Mouse (Mus musculus) inflammation-experienced regulatory T-cells, adult 6 months (primary cell): ENCODE measurements at regions not wholly inside any gene's neighbourhood (a gene's known extent, or its start where the extent isn't known, plus 50 kb on each side); places are given as distances from the start of the nearest gene placed in this dataset.

Source experiments
- ATAC-seq: one replicate; pipeline ENCODE4 v1.8.0; 2017

- no peak for ATAC-seq
Observed at GRCm38 (mm10) chr10:17372905-17373304, 350.1 kb upstream of the Cited2 start.

DNA sequence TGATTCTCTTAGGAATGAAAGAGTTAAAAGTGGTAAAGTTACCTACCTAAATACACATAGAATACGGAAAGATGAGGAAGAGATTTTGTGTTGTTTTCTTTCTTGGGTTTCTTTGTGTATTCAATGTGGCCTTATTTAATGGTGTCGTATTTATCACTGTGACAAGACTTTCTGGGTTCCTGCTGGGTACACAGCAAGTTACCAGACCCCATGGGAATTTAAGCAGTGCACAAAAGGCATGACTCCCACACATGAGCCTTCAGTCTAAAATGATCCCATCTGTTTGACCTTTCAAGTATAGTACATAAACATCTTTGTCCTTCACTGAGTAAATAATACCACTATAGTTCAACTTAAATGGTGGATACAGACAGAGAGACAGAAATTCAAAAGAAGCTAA lies 349.0 kb upstream of the Cited2 start:
- ATAC-seq: no peak

DNA sequence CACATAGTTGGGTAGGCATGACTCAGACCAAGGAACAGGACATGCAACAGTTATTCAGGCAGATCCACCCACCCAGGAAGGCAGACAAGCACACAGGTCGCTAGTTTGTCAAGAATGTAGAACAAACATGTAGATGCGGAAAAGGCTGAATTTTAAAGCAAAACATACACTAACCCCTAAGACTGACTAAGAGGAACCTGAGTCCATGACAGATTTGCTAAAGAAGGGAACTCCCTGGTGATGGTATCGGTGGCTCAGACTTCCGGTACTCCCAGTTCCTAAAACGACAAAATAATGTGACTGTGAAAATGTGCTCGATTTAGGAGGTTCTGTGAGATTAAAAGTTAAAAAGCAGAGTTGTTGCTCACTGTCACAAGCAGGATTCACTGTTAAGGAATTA lies 340.0 kb upstream of the Cited2 start:
- ATAC-seq: no peak

DNA sequence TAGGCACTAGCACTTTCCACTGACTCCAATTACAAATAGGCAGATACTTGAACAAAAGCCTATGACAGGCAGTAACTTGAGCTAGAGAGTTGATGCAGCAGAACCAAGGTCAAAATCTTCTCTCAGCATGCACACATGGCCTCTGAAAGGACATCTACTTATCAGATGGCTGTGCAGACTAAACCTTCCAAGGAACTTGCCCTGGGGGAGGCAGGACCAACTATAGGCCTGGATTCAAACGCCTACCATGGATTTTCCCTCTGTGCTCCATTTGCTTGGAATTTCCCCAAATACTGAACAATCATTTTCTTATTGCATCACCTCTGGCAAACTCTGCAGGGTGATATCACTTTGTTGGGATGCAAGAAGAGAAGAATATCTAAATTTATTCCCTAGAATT lies 337.8 kb upstream of the Cited2 start:
- no peak for ATAC-seq

DNA sequence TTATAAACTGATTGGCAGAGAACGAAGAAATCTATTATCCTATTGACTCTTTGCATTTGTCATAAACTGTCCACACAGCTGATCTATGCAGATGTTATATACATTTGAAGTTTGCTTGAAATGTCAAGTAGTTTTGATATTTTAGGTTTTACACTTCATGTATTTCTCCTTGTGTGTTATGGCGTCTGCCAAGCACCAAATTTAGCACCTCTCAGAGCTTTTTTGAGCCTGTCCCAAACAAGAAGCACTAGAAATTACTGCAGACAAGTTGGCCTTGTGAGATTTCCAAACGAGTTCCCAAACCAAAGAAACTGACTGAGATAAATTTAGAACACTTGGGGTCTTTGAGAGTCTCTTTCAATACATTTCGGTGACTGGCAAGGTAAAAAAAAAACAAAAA lies 335.7 kb upstream of the Cited2 start:
- ATAC-seq: no peak

- ATAC-seq: no peak
Observed at GRCm38 (mm10) chr10:17395495-17396224, 327.4 kb upstream of the Cited2 start.

GRCm38 (mm10) chr10:17403899-17404298 lies 319.1 kb upstream of the Cited2 start:
- ATAC-seq: no peak

DNA sequence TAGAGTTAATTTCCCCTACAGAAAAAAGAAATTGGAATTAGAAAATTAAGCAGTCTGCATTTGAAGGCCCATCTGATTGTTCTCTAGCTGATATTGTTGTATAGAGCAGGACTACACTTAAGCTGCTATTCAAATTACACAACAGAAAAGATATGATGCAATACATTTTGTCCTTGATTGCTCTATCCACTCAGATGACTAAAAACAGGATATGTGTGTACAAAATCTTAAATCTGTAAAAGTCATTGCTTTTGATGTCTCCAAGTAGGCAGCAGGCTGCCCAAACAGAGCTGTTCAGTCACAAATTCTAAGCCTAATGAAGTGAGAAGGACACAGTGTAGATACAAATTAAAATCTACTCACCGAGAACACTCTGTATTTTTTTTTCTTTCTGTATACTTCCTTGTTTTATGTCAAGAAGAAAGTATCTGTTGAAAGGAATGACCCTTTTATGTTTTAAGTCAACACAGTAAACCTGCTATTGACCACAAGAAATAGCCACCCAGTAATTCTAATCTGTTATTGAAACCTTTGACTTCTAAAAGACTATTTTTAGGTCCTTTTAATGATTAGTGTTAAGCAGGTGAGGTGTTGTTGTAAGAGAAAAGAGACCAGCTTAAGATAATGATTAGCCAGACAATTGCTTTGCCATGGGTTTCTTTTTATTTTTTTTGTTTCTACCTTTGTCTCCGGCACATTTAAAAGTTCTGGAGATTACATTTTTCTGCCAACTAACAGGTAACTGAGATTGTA lies 315.0 kb upstream of the Cited2 start:
- ATAC-seq: no peak

DNA sequence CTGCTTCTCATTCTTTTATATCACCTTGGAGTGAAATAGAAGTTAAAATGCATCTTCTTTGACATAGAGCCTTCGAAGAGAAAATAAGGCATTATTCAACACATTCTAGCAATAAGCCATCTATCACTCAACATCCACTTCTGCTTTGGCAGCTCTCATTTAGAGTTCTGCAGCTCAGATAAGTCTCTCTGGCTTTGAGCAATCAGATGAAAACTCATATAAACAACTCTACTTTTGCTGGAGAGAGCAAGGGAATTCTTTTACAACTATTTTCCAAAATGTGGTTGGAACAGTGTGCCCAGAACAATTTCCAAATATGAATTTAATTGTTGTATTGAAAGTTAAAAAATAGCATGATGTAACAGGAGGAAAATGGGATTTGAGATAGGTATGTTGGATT lies 314.2 kb upstream of the Cited2 start:
- no peak for ATAC-seq

DNA sequence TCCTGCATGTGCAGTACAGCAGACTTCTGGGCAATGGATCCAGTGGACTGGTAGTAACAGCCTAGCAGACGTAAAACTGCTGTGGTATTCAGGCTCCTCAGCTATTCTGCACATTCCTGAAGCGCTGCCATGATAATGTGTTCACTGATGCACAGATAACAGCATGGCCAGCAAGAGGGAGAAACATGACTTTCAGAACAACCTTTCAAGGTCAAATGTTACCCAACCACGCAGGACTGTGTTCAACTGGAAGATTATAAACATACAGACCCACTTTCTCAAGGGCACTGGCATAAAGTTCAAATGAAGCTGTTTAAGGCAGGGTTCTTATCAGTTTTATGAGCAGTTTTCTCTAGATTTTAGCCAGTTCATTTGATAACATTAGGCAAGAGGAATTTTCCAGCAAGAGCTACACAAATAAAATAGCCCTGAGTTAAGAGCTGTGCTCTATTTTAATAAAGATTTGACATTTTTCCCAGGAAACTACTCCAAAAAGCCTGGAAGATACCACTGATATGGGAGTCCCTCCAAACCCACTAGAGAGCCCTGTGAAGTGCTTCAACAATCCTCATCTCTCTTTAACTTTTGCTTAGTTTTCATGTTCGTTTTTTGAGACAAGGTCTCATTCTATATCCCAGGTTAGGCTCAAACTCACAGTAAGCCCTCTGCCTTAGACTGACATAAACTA lies 311.6 kb upstream of the Cited2 start:
- ATAC-seq: no peak

GRCm38 (mm10) chr10:17415112-17415511 lies 307.9 kb upstream of the Cited2 start:
- ATAC-seq: no peak

DNA sequence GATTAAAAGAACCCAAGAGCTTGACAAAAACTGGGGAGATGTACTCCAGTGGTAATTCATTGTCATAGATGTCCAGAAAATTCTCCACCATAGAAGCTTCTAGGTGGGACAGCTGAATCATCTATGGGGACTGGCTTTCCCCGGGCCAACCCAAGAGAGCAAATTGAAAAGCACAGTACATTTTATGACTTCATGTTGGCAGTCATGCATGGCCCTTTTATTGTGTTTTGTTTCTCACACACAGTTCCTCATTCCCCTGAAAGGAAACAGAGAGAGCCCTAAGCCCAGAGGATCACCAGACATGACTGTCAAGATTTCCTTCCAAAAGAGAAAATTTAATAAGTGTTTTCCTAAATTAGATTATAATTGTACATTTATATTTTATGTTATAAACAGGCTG lies 306.9 kb upstream of the Cited2 start:
- no peak for ATAC-seq

DNA sequence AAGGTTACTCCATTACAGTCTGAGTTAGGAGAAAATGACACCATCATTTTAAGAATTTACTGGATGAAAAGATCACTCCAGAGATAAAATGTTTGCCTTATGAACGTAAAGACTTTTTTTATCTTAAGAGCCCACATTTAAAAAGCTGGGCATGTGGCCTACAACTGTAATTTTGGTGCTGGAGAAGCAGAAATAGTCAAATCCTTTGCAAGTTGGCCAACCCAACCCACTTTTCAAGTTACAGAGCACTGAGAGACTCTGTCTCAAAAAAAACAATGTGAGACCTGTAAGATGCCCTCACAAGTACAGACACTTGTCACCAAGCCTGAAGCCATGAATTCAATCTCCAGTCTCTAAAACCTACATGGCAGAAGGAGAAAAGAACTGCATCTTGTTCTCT lies 305.6 kb upstream of the Cited2 start:
- no peak for ATAC-seq

- ATAC-seq: no peak
Observed at GRCm38 (mm10) chr10:17418227-17418685, 304.8 kb upstream of the Cited2 start.

- ATAC-seq: no peak
Observed at GRCm38 (mm10) chr10:17423584-17424278, 299.3 kb upstream of the Cited2 start.

- ATAC-seq: no peak
Observed at GRCm38 (mm10) chr10:17426197-17426596, 296.8 kb upstream of the Cited2 start.

DNA sequence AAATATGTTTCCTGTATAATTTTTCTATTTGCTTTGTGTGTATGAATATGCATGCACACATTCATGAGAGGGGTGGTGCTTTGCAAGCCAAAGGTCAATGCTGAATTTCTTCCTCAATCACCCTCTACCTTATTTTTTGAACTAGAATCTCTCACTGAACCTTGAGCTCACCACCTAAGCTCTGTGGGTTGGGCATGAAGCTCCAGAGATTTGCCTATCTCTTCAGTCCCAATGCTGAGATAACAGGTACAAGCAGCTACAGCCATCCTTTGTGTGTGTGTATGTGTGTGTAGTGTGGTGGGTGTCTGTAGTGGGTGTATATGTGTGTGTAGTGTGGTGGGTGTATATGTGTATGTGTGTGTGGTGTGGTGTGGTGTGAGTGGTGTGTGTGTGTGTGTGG lies 295.7 kb upstream of the Cited2 start:
- ATAC-seq: no peak

GRCm38 (mm10) chr10:17428315-17428714 lies 294.7 kb upstream of the Cited2 start:
- ATAC-seq: no peak

DNA sequence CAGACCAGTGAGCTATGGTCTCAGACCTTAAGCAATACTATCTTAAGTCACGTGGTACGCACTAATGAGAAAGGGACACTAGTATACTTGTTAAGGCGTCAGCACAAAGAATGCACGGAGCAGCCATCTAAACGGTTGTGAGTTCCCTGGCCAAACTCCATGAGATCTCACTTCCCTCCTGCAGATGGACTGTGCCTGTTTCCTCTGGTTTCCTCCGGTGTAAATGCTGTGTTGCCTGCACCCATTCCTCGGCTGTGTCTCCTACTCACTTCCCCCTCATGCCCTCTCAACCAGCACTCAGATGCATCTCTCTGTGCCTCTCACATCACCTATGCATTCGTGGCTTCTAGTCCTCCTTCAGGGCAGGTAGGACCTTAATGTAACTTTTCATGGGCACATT lies 291.9 kb upstream of the Cited2 start:
- no peak for ATAC-seq

- ATAC-seq: no peak
Observed at GRCm38 (mm10) chr10:17434098-17434497, 288.9 kb upstream of the Cited2 start.

- no peak for ATAC-seq
Observed at GRCm38 (mm10) chr10:17450240-17450639, 272.8 kb upstream of the Cited2 start.

DNA sequence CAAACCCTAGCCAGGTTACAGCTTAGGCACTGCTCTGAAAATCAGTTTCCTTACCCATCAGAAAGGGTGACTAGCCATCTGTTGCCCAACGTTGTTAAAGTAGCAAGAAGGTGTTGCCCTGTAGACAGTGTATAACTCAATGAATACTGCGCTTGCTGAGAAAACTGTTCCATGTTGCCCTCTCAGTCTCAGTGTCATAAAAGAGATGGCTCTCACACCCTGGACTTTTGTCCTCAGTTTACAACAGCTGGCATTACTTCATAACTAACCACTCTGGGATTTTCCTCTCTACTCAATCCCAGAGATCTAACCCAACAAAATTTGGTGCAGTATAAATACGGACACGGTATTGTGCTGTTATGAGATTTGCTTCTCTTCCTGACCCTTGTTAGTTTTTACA lies 252.1 kb upstream of the Cited2 start:
- ATAC-seq: no peak

- ATAC-seq: no peak
Observed at GRCm38 (mm10) chr10:17472536-17472935, 250.5 kb upstream of the Cited2 start.
